Mouse (Mus musculus) forebrain, embryonic 16.5 days (tissue): Measurements from ENCODE around the gene Slc29a3. TPM values are rescaled to one million over a fixed set of nuclear protein-coding genes. Genes with fewer than 3 reads are reported as not detected.

Experiments used
- ATAC-seq: fragments of 200-750 bp; cut with Nextera tagmentation; 2 replicates; pipeline ENCODE4 v1.8.0; 2017; ENCODE audit warnings: mild to moderate bottlenecking, moderate library complexity
- H3K27ac ChIP-seq: fragments of 300-500 bp; sonication (generic); 2 replicates; pipeline ENCODE4 v1.5.1; 2014; ENCODE audit warnings: low read length, control low read depth
- H3K27me3 ChIP-seq: fragments of 300-500 bp; sonication (generic); replicated peaks from 2 replicates; pipeline ENCODE4 v1.6.1; 2014; ENCODE audit warnings: low read length; ENCODE audit not compliant: control insufficient read depth, insufficient read depth
- H3K36me3 ChIP-seq: fragments of 300-500 bp; sonication (generic); 2 replicates; pipeline ENCODE4 v1.6.1; 2014; ENCODE audit not compliant: control insufficient read depth, insufficient read depth
- H3K4me1 ChIP-seq: fragments of 300-500 bp; sonication (generic); replicated peaks from 2 replicates; pipeline ENCODE4 v1.6.1; 2014; ENCODE audit warnings: low read length; ENCODE audit not compliant: control insufficient read depth, insufficient read depth
- H3K4me2 ChIP-seq: fragments of 300-500 bp; sonication (generic); 2 replicates; pipeline ENCODE4 v1.6.1; 2014; ENCODE audit warnings: mild to moderate bottlenecking, low read length, control low read depth
- H3K4me3 ChIP-seq: fragments of 300-500 bp; sonication (generic); replicated peaks from 2 replicates; pipeline ENCODE4 v1.5.1; 2014; ENCODE audit warnings: mild to moderate bottlenecking, low read length, control low read depth
- H3K9ac ChIP-seq: fragments of 300-500 bp; sonication (generic); replicated peaks from 2 replicates; pipeline ENCODE4 v1.6.1; 2014; ENCODE audit warnings: low read depth, low read length, control low read depth
- H3K9me3 ChIP-seq: fragments of 300-500 bp; sonication (generic); 2 replicates; pipeline ENCODE4 v1.6.1; 2016; ENCODE audit warnings: low read length; ENCODE audit not compliant: control insufficient read depth
- WGBS: fragments of 180-500 bp; shearing (Covaris S2); extraction: QIAGEN DNeasy Blood & Tissue Kit; methylation state at CpG from one replicate; pipeline ENCODE4 v1.1.7; 2014; 5-methylcytosine and 5-hydroxymethylcytosine counted together
- polyA plus RNA-seq: library from polyadenylated mRNA; unstranded; fragments of >200 nt; fragmentation: Nextera tagmentation; extraction: Ambion mirVana; gene quantifications from 2 replicates; pipeline ENCODE4 v1.2.1, GENCODE M21; 2015

Slc29a3 gene
- polyA plus RNA-seq, 1 experiment from 2014 or later: 13.0 TPM

GRCm38 (mm10) chr10:60774616-60775015 is 22.0 kb upstream of the Slc29a3 start:
- no peaks in the 10 kb centered on the region for H3K27me3 ChIP-seq
- no peaks in the 10 kb centered on the region for H3K36me3 ChIP-seq
- no peaks in the 10 kb centered on the region for H3K9me3 ChIP-seq
- WGBS: 96% methylated on average over 13 of the region's 13 CpGs
- no peak overlapping the region for H3K27ac ChIP-seq
- H3K4me3 ChIP-seq: no peak overlapping the region
- H3K4me2 ChIP-seq: no peak overlapping the region
- H3K4me1 ChIP-seq: no peaks in the 10 kb centered on the region
- no peak for ATAC-seq
- no peak overlapping the region for H3K9ac ChIP-seq

- H3K9ac ChIP-seq: no peak overlapping the region
Measured at GRCm38 (mm10) chr10:60770855-60771254, 18.3 kb upstream of the Slc29a3 start.

GRCm38 (mm10) chr10:60768614-60769013 is 16.0 kb upstream of the Slc29a3 start:
- H3K4me1 ChIP-seq: no peaks in the 10 kb centered on the region
- H3K4me2 ChIP-seq: no peak overlapping the region
- H3K27me3 ChIP-seq: no peaks in the 10 kb centered on the region
- H3K36me3 ChIP-seq: no peaks in the 10 kb centered on the region
- no peak for ATAC-seq
- H3K4me3 ChIP-seq: no peak overlapping the region
- no peaks in the 10 kb centered on the region for H3K9me3 ChIP-seq
- H3K9ac ChIP-seq: no peak overlapping the region
- 91% methylated on average over 7 of the region's 7 CpGs for WGBS
- no peak overlapping the region for H3K27ac ChIP-seq

More at GRCm38 (mm10) chr10:60770855-60771254, 18.3 kb upstream of the Slc29a3 start:
- H3K27ac ChIP-seq: no peak overlapping the region
- no peaks in the 10 kb centered on the region for H3K36me3 ChIP-seq
- no peak for ATAC-seq
- H3K4me3 ChIP-seq: no peak overlapping the region
- WGBS: 76% methylated on average over 4 of the region's 4 CpGs
- H3K4me2 ChIP-seq: no peak overlapping the region
- H3K4me1 ChIP-seq: no peaks in the 10 kb centered on the region
- H3K27me3 ChIP-seq: no peaks in the 10 kb centered on the region
- no peaks in the 10 kb centered on the region for H3K9me3 ChIP-seq

- no peaks in the 10 kb centered on the region for H3K9me3 ChIP-seq
- no peaks in the 10 kb centered on the region for H3K36me3 ChIP-seq
- no peak overlapping the region for H3K9ac ChIP-seq
- no peak overlapping the region for H3K27ac ChIP-seq
- WGBS: 88% methylated on average over 7 of the region's 7 CpGs
- no peak for ATAC-seq
- no peak overlapping the region for H3K4me3 ChIP-seq
- H3K4me2 ChIP-seq: no peak overlapping the region
- H3K4me1 ChIP-seq: no peaks in the 10 kb centered on the region
- H3K27me3 ChIP-seq: no peaks in the 10 kb centered on the region
Measured at GRCm38 (mm10) chr10:60767400-60767799, 14.8 kb upstream of the Slc29a3 start.

GRCm38 (mm10) chr10:60762126-60762525 is 9.5 kb upstream of the Slc29a3 start:
- H3K36me3 ChIP-seq: no peaks in the 10 kb centered on the region
- H3K9me3 ChIP-seq: no peaks in the 10 kb centered on the region
- H3K27ac ChIP-seq: no peak overlapping the region
- H3K9ac ChIP-seq: no peak overlapping the region
- no peak overlapping the region for H3K4me2 ChIP-seq
- H3K4me3 ChIP-seq: no peak overlapping the region
- no peaks in the 10 kb centered on the region for H3K27me3 ChIP-seq
- no peak for ATAC-seq
- WGBS: 84% methylated on average over 1 of the region's 1 CpGs
- H3K4me1 ChIP-seq: no peaks in the 10 kb centered on the region

GRCm38 (mm10) chr10:60760377-60760776 is 7.8 kb upstream of the Slc29a3 start:
- H3K27ac ChIP-seq: no peak overlapping the region
- H3K4me1 ChIP-seq: no peaks in the 10 kb centered on the region
- H3K4me2 ChIP-seq: no peak overlapping the region
- H3K4me3 ChIP-seq: no peak overlapping the region
- H3K36me3 ChIP-seq: no peaks in the 10 kb centered on the region
- no peaks in the 10 kb centered on the region for H3K9me3 ChIP-seq
- H3K9ac ChIP-seq: no peak overlapping the region
- H3K27me3 ChIP-seq: no peaks in the 10 kb centered on the region
- 6% methylated on average over 14 of the region's 14 CpGs for WGBS
- peak; percentile 91 for ATAC-seq

- Histone ChIP-seq H3K27me3 (no peaks in the 10 kb centered on the region), H3K27ac (no peak overlapping the region), H3K9ac (no peak overlapping the region), H3K9me3 (no peaks in the 10 kb centered on the region), H3K4me3 (no peak overlapping the region), H3K4me2 (no peak overlapping the region), H3K4me1 (peaks cover 4% of the 10 kb centered on the region), H3K36me3 (no peaks in the 10 kb centered on the region)
- no peak for ATAC-seq
- 8% methylated on average over 7 of the region's 7 CpGs for WGBS
Measured at GRCm38 (mm10) chr10:60756992-60757391, 4.4 kb upstream of the Slc29a3 start.

- no peaks in the 10 kb centered on the region for H3K36me3 ChIP-seq
- peaks cover 10% of the 10 kb centered on the region for H3K4me1 ChIP-seq
- H3K9ac ChIP-seq: no peak overlapping the region
- H3K4me2 ChIP-seq: no peak overlapping the region
- H3K27me3 ChIP-seq: no peaks in the 10 kb centered on the region
- H3K9me3 ChIP-seq: no peaks in the 10 kb centered on the region
- ATAC-seq: no peak
- no peak overlapping the region for H3K27ac ChIP-seq
- no peak overlapping the region for H3K4me3 ChIP-seq
Measured at GRCm38 (mm10) chr10:60756146-60756545, 3.6 kb upstream of the Slc29a3 start.

- no peak for ATAC-seq
- Histone ChIP-seq H3K27ac (no peak overlapping the region), H3K27me3 (no peaks in the 10 kb centered on the region), H3K4me2 (no peak overlapping the region), H3K36me3 (no peaks in the 10 kb centered on the region), H3K4me3 (no peak overlapping the region), H3K9me3 (no peaks in the 10 kb centered on the region), H3K4me1 (peaks cover 10% of the 10 kb centered on the region), H3K9ac (no peak overlapping the region)
- 76% methylated on average over 8 of the region's 8 CpGs for WGBS
Measured at GRCm38 (mm10) chr10:60753941-60754340, 1.3 kb upstream of the Slc29a3 start.

GRCm38 (mm10) chr10:60753261-60753660 is 667 bp upstream of the Slc29a3 start:
- Histone ChIP-seq H3K4me1 (peaks cover 10% of the 10 kb centered on the region), H3K4me3 (no peak overlapping the region), H3K27ac (no peak overlapping the region), H3K36me3 (no peaks in the 10 kb centered on the region), H3K27me3 (no peaks in the 10 kb centered on the region), H3K4me2 (no peak overlapping the region), H3K9ac (no peak overlapping the region; the same call in 1 of the 2 replicates), H3K9me3 (no peaks in the 10 kb centered on the region)
- ATAC-seq: no peak
- 71% methylated on average over 9 of the region's 9 CpGs for WGBS
